Mouse (Mus musculus) heart, adult 2 months (tissue): Measurements from ENCODE around the gene Tbc1d10c. TPM values are rescaled to one million over a fixed set of nuclear protein-coding genes. Genes with fewer than 3 reads are reported as not detected.

Experiments used
- DNase-seq, 2 experiments: peaks; one replicate each; pipeline ENCODE4 v3.0.0; 2021
- H3K27ac ChIP-seq: fragments of 200-600 bp; 2 replicates; pipeline ENCODE4 v1.8.1; 2022
- H3K27me3 ChIP-seq: fragments of 200-500 bp; 2 replicates; pipeline ENCODE4 v1.6.1; 2012; ENCODE audit warnings: mild to moderate bottlenecking, low read length, inconsistent platforms, mixed read lengths; ENCODE audit not compliant: control insufficient read depth, insufficient read depth
- H3K36me3 ChIP-seq: fragments of 200-500 bp; 2 replicates; pipeline ENCODE4 v1.6.1; 2012; ENCODE audit warnings: low read length, inconsistent platforms; ENCODE audit not compliant: control insufficient read depth, insufficient read depth
- H3K4me1 ChIP-seq: fragments of 200-500 bp; 2 replicates; pipeline ENCODE4 v1.6.1; 2011; ENCODE audit warnings: low read length; ENCODE audit not compliant: control insufficient read depth, insufficient read depth
- H3K4me3 ChIP-seq: fragments of 200-600 bp; 2 replicates; pipeline ENCODE4 v1.8.1; 2022
- H3K79me2 ChIP-seq: fragments of 200-500 bp; replicated peaks from 2 replicates; pipeline ENCODE4 v1.6.1; 2012; ENCODE audit warnings: mild to moderate bottlenecking, inconsistent platforms, low read length, moderate library complexity, mixed read lengths; ENCODE audit not compliant: control insufficient read depth, insufficient read depth
- H3K9ac ChIP-seq: fragments of 200-500 bp; 2 replicates; pipeline ENCODE4 v1.6.1; 2012; ENCODE audit warnings: low read depth, mild to moderate bottlenecking, control low read depth, inconsistent platforms, low read length, mixed read lengths
- CTCF ChIP-seq: fragments of 200-600 bp; IDR thresholded peaks from 2 replicates; pipeline ENCODE4 v1.8.1; 2022; ENCODE audit warnings: antibody characterized with exemption, mild to moderate bottlenecking, moderate library complexity
- EP300 ChIP-seq: fragments of 200-500 bp; IDR thresholded peaks from 2 replicates; pipeline ENCODE4 v1.6.1; 2011; ENCODE audit warnings: low read depth, low read length, control low read depth; ENCODE audit not compliant: insufficient read depth
- POLR2A ChIP-seq: fragments of 200-500 bp; IDR thresholded peaks from 2 replicates; pipeline ENCODE4 v1.6.1; 2011; ENCODE audit warnings: mild to moderate bottlenecking, low read depth, low read length, control low read depth; ENCODE audit not compliant: insufficient read depth
- WGBS: fragments of 180-500 bp; shearing (Covaris S2); methylation state at CpG from one replicate; pipeline ENCODE4 v1.1.7; 2018; 5-methylcytosine and 5-hydroxymethylcytosine counted together
- intact Hi-C: fragments of 180-260 bp; cut with DNase I; formaldehyde crosslinking; loops from one replicate; pipeline ENCODE4 v1.15.1; 2025
- polyA plus RNA-seq: library from polyadenylated mRNA; depleted of rRNA; stranded (reverse); fragments of >200 nt; gene quantifications from 2 replicates; pipeline ENCODE4 v1.2.3, GENCODE M21; 2012
- total RNA-seq, 2 experiments: library from RNA; stranded (reverse); gene quantifications; 2 replicates each; pipeline ENCODE4 v1.2.3; 2021

The Tbc1d10c gene
- total and polyA plus RNA-seq, 3 experiments: 12.4 to 14.4 (median 13.7) TPM

GRCm38 (mm10) chr19:4183689-4184088 lies 7.4 kb downstream of the Tbc1d10c start:
- no peak overlapping the region for H3K4me3 ChIP-seq
- H3K9ac ChIP-seq: no peak overlapping the region
- no peak for DNase-seq
- WGBS: 92% methylated on average over 2 of the region's 2 CpGs
- no peaks in the 10 kb centered on the region for H3K79me2 ChIP-seq
- H3K27me3 ChIP-seq: no peaks in the 10 kb centered on the region
- no peak overlapping the region for H3K27ac ChIP-seq
- intact Hi-C loops: no loop called here
- no peak for TF ChIP-seq EP300
- TF ChIP-seq POLR2A: no peak
- TF ChIP-seq CTCF: no peak
- H3K36me3 ChIP-seq: no peaks in the 10 kb centered on the region
- H3K4me1 ChIP-seq: peaks cover 8% of the 10 kb centered on the region; the same call in 1 of the 2 replicates

DNA sequence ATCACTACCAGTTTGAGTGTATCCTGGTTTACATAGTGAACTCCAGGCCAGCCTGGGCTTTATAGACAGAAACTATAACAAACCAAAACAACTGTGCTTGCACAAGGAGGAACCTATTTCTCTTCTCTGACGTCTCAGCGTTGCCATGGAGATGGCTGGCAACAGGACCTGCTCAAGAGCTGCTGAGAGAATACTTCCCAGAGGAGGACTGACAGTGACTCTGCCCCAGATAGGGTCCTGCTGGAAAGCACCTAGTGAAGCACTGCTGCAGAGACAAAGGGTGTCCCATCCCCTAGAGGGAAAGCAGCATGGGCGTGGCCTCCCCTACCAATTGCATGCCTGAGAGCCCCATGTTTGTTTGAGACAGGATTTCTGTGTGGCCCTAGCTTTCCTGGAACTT lies 9.2 kb downstream of the Tbc1d10c start:
- intact Hi-C loops: no loop called here
- WGBS: 64% methylated on average over 3 of the region's 3 CpGs
- H3K27ac ChIP-seq: no peak overlapping the region
- no peaks in the 10 kb centered on the region for H3K79me2 ChIP-seq
- no peak overlapping the region for H3K4me3 ChIP-seq
- no peaks in the 10 kb centered on the region for H3K27me3 ChIP-seq
- no peak for TF ChIP-seq CTCF
- no peak for TF ChIP-seq EP300
- no peak for TF ChIP-seq POLR2A
- DNase-seq: peak in 1 of 2 experiments; percentile 74
- H3K9ac ChIP-seq: no peak overlapping the region
- H3K36me3 ChIP-seq: no peaks in the 10 kb centered on the region
- H3K4me1 ChIP-seq: peaks cover 8% of the 10 kb centered on the region; the same call in 1 of the 2 replicates

DNA sequence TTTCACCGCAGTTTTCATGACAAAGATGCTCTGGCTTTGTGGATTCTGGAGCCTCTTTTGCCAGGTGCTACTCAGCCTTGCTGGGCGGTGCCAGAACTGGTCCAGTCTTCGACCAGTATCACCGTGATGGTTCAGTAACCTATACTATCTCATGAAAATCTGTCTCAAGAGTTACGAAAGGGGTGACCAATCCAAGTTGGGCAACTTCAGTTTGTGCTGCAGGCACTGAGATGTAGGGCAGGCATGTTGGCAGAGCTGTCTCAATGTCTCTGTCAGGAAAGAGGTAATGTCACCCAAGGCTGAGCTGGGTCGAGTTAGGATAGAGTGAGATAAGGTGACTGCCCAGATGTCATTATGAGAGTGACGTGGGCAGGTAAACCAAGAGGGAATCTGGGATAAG lies 10.7 kb downstream of the Tbc1d10c start:
- DNase-seq: no peak
- WGBS: 87% methylated on average over 7 of the region's 7 CpGs
- H3K4me3 ChIP-seq: no peak overlapping the region
- TF ChIP-seq POLR2A: no peak
- TF ChIP-seq EP300: no peak
- no peak for TF ChIP-seq CTCF
- no peaks in the 10 kb centered on the region for H3K27me3 ChIP-seq
- H3K79me2 ChIP-seq: no peaks in the 10 kb centered on the region
- H3K36me3 ChIP-seq: no peaks in the 10 kb centered on the region
- intact Hi-C loops: no loop called here
- no peak overlapping the region for H3K9ac ChIP-seq
- H3K27ac ChIP-seq: no peak overlapping the region
- H3K4me1 ChIP-seq: peaks cover 8% of the 10 kb centered on the region; the same call in 1 of the 2 replicates

GRCm38 (mm10) chr19:4175368-4175947 lies 15.6 kb downstream of the Tbc1d10c start, which contains the start of gene Carns1:
Gene Carns1 (minus strand): TSS chr19:4175479.
- intact Hi-C loops: no loop called here
- TF ChIP-seq POLR2A (peak; percentile 69), EP300 (no peak), CTCF (no peak)
- H3K27ac ChIP-seq: peak within 1 kb of the TSS; percentile 79

DNA sequence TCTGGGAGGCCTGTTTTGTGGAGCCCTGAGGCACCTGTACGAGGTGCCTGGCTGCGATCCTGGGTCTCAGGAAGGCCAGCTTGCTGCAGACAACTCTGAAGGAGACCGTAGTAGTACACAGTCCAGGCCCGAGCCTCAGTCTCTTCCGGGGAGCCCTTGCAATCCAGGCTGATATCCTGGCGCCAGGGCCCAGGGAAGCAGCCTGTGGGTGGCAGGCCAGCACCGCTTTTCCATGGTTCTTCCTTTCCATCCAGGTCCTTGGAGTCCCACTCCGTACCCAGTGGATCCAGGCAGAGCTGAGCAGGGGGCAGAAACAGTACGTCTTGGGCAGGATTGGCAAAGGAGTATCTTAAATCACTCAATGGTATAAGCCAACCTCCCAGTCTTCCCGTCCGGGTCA lies 18.2 kb downstream of the Tbc1d10c start:
- peaks cover 10% of the 10 kb centered on the region for H3K4me1 ChIP-seq
- H3K4me3 ChIP-seq: no peak overlapping the region
- H3K36me3 ChIP-seq: no peaks in the 10 kb centered on the region
- no peaks in the 10 kb centered on the region for H3K27me3 ChIP-seq
- no peaks in the 10 kb centered on the region for H3K79me2 ChIP-seq
- H3K27ac ChIP-seq: peak overlapping the region; percentile 92
- intact Hi-C loops: no loop called here
- H3K9ac ChIP-seq: peak overlapping the region; percentile 6; the same call in 1 of the 2 replicates
- TF ChIP-seq EP300: no peak
- peak; percentile 51 for TF ChIP-seq CTCF
- 0 out of 2 replicates have a peak, but pooled peaks have one; percentile 23 for TF ChIP-seq POLR2A
- peak in 1 of 2 experiments; percentile 34 for DNase-seq
- WGBS: 60% methylated on average over 11 of the region's 11 CpGs

More at GRCm38 (mm10) chr19:4175368-4175947, 15.6 kb downstream of the Tbc1d10c start, which contains the start of gene Carns1:
- peak within 1 kb of the TSS; percentile 36 for H3K4me3 ChIP-seq
- peaks cover 7% of the 10 kb centered on the region for H3K4me1 ChIP-seq
- H3K27me3 ChIP-seq: no peaks in the 10 kb centered on the region
- peak within 1 kb of the TSS; percentile 65 for H3K9ac ChIP-seq
- H3K79me2 ChIP-seq: no peaks in the 10 kb centered on the region
- DNase-seq: peak; percentile 60 to 69
- 8% methylated on average over 11 of the region's 11 CpGs for WGBS
- H3K36me3 ChIP-seq: no peaks in the 10 kb centered on the region

- peak overlapping the region; percentile 12; the same call in 1 of the 2 replicates for H3K4me3 ChIP-seq
- no peaks in the 10 kb centered on the region for H3K36me3 ChIP-seq
- peaks cover 10% of the 10 kb centered on the region for H3K4me1 ChIP-seq
- peak overlapping the region; percentile 92 for H3K27ac ChIP-seq
- intact Hi-C loops: loop anchor here (2.0 kb wide), 1 partner anchor 57 kb away; no protein-coding TSS in a partner anchor
- H3K27me3 ChIP-seq: no peaks in the 10 kb centered on the region
- peak; percentile 65 to 73 for DNase-seq
- no peaks in the 10 kb centered on the region for H3K79me2 ChIP-seq
- 21% methylated on average over 13 of the region's 13 CpGs for WGBS
- TF ChIP-seq POLR2A (peak; percentile 49; the same call in 1 of the 2 replicates), CTCF (no peak), EP300 (peak; percentile 54; the same call in 1 of the 2 replicates)
- H3K9ac ChIP-seq: peak overlapping the region; percentile 52
These were observed 19.4 kb downstream of the Tbc1d10c start for GRCm38 (mm10) chr19:4171393-4172290.
